Mouse (Mus musculus) ES-CJ7 (cell line): ENCODE data around the gene D430042O09Rik.
"Not testable (repeated sequence)": the region's sequence is repeated elsewhere in the genome, so short reads cannot be mapped to it uniquely, and the experiment has no call there.

Experiments used
- DNase-seq: peaks from one replicate; pipeline ENCODE4 v3.0.0; 2011; ENCODE audit warnings: low read depth, low spot score

Gene D430042O09Rik

DNA sequence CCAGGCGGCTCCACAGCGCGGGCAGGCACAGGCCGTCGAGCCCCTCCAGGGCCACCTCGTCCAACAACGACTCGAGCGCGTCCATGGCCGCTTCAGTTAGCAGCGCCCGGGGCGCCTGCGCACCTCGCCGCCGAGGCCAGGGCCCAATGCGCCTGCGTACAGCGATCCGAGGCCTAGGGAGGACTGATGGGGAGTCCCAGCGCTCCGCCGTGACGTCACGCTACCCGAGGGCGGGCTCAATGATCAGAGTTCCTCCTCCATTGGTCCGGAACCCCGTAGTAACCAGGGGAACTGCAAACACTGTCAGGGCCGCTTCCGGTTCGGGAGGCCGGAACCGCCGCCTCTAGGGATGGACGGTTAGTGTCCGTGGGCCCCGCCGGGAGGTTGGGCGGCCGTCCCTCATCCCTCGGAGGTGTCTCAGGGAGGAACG is at the start of gene D430042O09Rik, which contains the start of gene Gtf3c1:
Gene D430042O09Rik (plus strand): TSS at position 296 of the 430 bp plus-strand sequence.
Gene Gtf3c1 (minus strand): TSS at position 188 of the 430 bp plus-strand sequence.
- peak; percentile 98 for DNase-seq

DNA sequence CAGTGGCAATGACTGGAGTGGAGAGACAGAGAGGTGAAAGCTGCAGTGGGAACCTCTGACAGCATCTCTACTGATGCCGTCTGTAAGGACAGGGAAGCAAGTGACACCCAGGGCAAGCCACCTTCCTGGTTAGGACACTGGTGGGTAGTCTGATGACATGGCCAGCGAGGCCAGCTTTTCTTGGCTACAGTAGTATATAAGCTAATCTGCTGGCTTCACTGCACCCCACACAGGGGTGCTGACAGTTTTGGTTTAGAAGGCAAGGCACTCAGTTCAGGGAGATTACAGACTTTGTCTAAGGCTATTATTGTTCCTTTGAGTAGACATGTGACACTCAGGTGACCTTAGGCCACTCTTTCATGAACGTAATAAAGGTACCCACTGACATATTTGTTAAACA is 44.0 kb upstream of the D430042O09Rik start:
- DNase-seq: no peak

DNA sequence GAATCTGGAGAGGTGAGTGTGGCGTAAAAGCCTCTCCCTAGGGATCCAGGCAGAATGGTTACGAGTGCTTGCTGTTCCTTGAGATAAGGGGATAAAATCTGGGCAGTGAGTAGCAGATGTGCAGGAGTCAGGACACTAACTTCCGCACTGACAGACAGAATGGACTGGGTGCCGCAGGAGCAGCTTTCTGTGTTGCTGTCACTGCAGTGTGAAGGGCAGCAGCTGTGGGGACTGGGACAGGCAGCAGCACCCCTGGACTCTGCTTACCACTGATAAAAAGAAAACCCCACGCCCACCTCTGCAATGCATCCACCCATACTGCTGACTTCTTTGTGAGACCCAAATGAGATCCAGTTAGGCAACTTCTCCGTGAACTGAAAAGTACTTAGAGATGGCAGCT is 36.8 kb upstream of the D430042O09Rik start:
- DNase-seq: no peak

DNA sequence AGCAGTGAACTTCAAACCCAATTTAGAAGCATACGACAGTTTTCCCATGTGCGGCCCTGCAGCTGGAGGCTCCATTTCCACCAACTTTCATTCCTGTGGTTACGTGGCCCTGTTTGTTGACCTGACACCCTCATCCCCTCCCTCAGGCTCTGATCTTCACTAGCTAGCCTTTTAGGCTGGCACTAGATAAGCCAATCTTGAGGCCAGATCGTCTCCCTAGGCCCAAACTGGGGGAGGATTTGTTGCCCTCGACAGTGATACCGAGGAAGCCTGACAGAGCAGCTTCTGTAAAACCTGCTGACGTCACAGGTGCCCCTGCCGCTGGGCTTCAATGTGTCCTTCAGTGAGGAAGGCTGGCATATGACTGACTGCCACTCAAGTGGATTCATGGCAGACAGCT is 36.3 kb upstream of the D430042O09Rik start:
- no peak for DNase-seq

DNA sequence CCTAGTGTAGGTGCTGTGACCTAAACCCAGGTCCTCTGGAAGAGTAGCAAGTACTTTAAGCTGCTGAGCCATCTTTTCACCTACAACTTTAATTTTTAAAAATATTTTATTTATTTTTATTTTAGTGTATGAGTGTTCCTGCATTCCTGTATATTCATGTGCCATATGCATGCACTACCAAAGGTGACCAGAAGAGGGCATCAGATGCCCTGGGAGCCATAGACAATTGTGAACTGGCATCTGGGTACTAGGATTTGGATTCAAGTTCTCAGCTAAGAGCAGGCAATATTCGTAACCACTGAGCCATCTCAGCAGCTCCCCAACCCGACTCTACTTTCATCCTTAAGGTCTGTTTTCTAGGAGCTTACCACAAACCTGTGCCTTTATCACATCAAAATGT is 32.8 kb upstream of the D430042O09Rik start:
- peak; percentile 24 for DNase-seq

DNA sequence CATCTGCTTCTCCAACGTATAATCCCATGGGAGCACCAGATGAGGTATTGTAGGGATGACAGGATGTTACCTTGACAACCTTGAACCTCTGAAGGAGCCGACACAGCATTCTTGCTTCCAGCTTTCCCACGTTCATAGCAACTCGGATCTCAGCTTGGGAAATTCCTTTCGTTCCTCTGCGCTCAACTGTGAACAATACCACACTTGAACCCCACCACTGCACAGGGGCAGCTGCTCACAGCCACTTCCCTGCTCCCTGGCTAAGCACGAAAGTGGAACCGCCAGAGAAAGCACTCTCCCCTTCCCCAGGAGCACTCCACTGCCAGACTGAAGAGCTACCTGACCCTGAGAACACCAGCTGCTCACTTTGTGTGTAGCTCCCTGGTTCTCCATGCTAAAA is 28.9 kb upstream of the D430042O09Rik start:
- DNase-seq: no peak

DNA sequence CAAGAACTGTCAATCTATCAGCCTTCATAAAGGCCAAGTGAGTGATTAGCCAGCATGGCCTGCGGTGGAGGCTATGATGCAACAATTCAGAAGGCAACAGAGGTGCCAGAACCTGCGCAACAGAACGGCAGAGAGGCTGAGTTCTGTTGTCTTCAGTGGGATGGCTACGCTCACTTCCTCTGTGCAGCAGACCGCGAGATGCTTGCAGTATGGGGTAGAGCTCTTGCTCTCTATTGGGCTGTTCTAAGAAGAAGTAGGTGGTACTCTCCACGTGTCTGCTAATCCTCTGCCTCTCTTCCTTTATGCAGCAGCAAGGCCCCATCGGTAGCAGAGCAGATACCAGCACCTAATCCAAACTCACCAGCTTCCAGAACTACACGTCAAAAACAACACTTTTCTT is 27.8 kb upstream of the D430042O09Rik start:
- DNase-seq: no peak

DNA sequence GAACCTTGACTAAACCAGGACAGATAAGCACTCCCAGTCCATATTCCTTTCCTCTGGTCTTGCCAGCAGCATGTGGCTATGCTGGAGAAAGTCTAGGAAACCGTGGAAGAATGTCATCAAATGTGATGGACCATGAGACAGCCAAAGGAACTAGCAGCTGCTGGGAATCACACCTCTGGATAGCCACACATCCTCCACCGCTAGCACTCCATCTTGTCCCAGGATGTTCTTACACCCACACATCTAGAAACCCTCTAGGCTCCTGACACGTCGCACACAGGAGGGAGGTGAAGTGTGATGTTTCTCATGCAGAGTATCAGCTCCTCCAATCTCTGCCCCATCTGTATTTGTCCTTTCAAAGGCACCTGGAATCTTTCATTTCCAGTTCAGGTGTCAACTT is 17.2 kb upstream of the D430042O09Rik start:
- DNase-seq: no peak

DNA sequence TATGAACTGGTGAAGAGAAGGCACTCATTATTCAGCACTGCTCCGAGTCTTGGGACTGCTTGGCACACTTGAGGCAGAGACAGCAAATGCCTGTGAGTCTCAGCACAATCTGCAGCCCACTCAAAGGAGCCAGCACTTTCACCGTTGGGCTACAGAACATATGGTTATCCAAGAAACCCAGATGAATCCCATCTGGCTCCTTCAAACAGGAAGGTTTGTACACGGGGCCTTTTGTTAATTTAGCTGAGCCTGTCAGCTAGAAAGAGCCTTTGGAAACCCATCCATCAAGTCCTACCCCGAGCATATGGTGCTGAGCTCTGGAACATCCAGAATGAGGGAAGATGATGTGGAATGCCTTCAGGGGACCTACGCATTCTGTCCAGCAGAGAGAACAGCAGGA is 13.6 kb upstream of the D430042O09Rik start:
- no peak for DNase-seq

DNA sequence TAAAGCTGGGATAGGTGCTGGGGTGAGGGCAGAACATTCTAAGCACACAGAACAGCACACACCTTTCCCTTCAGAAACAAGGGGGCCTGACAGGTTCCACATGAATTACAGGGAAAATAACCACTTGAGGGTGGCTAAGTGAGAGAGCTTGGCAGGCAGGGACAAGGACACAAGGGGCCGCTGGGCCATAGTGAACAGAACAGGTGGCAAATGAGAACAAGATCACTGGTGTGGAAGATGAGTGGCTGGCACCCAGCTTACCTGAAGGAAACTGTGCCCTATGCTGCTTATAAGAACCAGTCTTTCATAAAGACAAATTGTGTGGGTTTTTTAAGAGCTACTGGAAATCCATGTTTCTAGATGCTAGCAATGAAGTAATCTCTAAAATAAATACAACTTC is 4.9 kb upstream of the D430042O09Rik start:
- no peak for DNase-seq

DNA sequence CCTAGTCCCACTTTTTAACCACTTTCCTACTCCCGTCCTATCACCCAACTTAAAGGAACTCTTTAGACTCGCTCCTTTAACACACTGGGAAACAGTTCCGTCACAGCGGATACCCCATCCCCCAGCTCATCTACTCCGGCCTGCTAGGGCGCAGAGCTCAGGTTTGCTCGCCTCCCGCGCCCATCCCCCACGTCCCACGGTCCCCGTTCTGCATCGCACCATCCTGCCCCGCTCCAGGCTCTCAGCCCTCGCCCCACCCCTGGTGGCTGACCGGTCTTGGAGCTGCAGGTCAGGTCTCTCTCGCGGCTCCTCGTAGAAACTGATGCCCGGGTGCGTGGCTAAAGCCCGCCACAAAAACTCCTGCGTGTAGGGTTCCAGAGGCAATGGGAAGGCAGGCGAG is 502 bp upstream of the D430042O09Rik start:
- peak; percentile 50 for DNase-seq

DNA sequence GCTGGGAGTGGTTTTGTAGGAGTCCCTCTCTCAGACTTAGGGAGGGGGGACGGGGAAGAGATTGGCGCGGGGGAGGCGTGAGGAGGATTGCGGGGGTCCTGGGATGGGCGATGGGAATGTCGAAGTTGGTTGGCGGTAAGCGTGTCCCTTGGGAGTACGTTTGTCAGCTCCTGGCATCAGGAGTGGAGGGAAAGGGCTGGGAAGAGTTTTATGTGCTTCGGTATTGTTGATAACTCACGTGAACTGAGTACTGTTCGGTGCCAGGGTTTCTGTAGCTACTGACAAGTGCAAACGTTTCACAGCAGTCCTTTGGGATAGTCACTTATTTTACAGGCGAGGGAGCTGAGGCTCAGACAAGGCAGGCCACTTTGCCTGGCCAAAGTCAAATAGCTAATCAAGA is 412 bp downstream of the D430042O09Rik start:
- DNase-seq: no peak

DNA sequence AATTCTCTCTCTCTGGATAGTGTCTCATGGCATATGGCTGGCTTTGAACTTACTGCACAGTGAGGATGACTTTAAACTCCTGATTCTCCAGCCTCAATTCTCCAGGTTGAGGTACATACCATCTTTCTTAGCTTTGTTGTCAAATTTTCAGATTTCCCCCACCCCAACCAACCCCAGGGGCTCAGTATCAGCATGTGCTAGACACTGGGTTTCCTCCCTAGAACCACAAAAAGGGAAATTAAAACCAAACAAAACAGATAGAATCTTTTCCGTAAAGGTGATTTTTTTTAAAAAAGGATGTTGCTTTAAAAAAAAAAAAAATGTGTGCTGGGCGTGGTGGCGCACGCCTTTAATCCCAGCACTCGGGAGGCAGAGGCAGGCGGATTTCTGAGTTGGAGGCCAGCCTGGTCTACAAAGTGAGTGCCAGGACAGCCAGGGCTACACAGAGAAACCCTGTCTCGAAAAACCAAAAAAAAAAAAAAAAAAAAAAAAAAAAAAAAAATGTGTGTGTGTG is 5.9 kb downstream of the D430042O09Rik start:
- DNase-seq: not testable (repeated sequence)

DNA sequence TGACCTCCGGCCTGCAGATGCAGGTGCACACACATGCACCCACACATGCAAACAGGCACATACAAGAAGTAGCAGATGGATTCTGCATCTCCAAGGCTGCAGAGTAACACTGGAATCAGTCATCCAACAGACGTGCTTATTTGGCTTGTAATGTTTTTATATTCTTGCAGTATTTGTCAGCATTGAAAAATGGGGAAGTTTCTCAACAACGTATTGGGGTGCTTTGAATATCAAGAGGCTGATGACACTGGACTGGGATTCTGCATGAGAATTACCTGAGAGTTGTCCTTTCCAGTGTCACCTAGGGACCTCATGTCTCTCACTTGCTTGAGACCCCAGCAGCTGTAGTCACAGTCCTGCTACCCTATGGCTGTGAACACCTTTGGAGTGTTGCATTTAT is 7.1 kb downstream of the D430042O09Rik start:
- DNase-seq: no peak

DNA sequence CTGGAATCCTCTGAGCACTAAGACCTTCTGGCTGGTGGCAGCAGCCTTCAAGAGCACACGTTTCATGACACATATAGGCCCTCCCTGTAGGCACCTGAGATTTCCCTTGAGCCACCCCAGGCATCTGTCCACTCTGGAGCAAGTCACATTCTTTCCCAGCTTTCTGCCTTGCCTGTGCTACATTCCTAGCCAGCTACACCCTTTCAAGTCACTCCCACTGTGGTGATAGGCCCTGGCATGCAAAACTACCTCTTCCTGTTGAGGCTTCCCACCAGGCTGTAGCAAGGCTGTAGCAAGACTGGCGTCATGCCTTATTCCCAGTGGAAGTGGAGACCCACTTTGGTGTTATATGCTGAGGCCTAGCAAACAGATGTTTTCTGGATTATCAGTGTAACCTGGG is 9.0 kb downstream of the D430042O09Rik start:
- DNase-seq: peak; percentile 53

DNA sequence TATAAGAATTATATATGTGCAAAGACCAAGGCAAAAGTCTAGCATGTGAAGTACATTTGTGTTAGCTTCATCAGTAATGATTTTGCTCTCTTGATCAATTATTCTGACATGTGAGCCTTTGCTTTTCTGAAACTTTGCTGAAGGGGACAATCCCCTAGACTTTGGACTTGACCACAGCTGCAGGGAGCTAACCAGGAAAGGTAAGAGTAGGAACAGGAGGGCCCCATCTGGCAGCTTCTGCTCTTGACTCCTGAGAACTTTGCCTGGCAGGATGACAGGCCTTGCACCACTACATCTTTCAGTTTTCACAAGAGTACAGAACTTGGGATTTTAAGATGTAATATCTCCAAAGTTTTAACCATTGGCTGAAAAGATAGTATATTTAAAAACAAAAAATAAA is 9.9 kb downstream of the D430042O09Rik start:
- DNase-seq: no peak

DNA sequence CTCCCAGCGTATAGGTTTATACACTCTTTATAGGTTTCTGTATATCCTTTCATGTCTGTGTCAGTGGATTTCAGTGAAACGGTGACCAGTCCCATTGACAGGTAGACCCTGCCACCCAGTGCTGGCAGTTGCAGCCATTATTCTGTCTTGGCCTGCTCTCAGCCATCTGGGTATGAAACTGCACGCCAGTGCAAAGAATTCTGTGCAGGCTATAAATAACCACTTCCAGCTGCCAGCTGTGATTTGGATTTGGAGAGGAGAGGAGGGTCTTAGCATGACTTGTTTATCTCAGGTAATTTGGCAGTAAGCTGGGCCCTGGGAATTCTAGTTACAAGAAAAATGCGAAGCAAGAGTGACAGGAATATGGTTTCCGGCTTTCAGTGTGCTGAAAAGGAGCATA is 12.7 kb downstream of the D430042O09Rik start:
- DNase-seq: no peak

DNA sequence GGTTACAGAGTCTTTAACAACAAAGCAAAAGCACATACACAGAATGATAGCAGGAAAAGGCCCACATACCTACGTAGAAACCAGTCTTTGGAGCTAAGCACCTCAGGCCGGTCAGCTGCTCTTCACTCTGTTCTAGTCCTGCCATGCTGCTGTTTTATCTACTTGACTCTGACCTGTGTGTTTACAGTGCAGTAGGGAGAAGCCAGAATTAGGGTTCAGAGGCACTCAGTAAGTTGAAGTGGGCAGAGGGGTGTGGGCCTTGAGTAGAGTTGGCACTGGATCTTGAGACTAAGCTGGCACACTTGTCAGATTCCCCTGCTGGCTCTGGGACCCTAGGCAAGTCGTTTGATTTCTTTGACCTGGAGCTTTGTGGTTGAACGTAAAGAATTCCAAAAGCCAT is 13.3 kb downstream of the D430042O09Rik start:
- DNase-seq: no peak

DNA sequence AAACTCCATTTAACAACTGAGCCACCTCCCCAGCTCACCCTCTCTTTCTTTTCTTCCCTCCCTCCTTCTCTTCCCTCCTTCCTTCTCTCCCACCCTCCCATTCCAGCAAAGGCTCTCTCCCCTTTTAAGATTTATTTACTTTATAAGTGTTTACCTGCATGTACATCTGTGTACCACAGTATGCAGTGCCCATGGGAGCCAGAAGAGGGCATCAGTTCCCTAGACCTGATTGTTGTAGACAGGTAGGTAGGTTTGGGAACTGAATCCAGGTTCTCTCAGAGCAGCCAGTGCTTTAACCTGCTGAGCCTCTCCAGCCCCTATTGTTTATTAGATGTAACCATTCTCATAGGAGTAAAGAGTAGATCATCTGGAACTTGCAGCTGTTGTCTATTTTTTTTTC is 14.4 kb downstream of the D430042O09Rik start:
- DNase-seq: peak; percentile 58

DNA sequence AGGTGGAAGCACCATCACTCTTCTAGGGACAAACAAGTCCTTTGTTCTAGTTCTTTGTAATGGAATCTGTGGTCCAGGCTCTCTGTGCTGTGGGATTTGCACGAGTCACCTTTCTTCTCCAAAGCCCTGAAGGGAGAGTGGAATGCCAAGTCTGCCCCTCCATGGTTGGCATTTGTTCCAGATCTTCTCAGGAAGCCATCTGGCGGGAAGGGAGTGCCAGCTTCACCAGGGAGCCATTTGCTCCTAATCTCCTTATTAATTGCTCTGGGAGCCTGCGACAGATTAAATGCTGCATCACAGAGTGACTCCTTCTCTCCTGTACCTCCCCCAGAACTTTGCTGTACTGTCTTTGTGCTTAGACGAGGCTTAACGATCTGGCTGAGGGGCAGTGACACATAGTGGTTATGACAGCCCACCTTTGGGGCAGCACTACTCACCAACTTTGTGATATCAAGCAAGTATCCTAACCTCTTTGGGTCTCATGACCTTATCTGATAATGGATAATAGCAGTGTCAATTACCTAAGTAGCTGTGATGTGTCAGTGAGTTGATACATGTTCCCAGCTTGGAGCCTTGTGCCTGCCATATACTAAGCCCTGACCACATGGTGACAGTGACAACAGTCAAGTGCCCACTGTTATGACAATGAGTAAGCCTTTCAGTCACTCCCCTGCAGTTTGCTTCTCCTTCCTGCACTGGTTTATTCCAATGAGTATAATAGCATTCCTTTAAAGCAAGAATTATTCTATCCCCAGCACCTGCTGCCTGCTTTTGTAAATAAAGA is 15.7 kb downstream of the D430042O09Rik start:
- no peak for DNase-seq

DNA sequence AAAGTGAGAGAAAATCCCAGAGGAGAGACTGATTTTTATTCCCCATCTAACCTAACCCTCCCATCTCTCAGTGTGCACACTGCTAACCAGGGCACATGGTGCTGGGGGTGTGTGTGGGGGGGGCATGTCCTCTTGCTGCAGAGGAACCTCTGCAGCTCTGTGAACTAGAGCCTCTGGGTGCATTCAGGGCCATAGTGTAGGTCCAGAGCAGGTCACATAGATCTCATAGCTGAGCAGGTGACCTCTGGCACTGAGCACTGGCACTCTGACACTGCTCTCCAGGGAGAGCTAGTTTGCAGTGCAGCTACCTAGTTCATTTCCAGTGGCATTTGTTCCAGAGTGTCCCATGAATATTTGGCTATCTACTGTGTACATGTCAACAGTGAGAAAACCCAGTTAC is 24.0 kb downstream of the D430042O09Rik start:
- no peak for DNase-seq

DNA sequence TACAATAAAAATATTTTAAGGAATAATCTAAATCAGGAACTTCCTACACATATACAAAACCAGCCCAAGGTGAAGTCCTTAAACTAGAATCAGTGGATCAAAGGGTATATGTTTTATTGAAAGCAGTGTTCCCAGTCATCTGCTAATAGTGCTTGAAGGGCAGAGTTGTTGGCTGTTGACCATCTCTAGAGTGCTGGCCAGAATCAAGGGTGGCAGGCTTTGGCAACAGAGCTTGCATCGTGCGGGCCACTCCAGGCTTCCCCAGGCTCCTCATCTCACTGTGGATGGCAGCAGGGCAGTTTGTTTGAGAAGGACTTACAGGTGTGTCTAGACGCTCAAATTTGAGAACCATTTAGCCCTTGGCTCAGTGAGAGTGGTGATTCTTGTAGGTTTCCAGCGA is 26.1 kb downstream of the D430042O09Rik start:
- no peak for DNase-seq

DNA sequence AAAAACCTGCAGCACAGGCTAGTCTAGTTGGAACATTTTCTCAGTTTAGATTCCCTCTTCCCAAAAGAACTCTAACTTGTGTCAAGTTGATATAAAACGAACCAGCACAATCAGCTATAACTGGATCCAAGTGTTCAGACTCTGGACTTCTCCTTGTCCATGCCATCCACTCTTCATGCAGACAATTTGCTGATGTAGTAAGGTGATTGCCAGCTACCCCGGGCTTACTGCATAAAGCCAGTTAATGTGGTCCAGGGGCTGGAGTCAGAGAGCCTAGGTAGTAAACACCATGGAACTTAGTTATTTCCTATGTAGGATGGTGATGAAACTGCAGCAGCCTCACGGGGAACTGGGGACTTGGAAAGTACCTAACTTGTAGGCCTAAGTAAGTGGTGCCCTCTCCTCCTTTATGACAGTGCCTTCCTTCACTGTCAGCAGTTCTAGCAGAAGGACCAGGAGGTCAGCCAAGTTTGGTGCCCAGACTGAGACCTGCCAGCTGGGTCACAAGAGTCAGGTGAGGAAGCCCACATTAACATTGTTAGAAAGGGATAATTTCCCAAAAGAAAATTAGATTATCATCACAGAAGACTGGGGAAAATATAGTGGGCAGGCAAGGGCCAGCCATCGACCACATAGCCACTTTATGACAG is 28.8 kb downstream of the D430042O09Rik start:
- no peak for DNase-seq
